Mouse (Mus musculus): ENCODE data around the gene Nol10. TPM values are rescaled to one million over a fixed set of nuclear protein-coding genes. Genes with fewer than 3 reads are reported as not detected.

Nol10 gene
- polyA plus RNA-seq, 1 experiment from 2014 or later: 20.8 TPM

DNA sequence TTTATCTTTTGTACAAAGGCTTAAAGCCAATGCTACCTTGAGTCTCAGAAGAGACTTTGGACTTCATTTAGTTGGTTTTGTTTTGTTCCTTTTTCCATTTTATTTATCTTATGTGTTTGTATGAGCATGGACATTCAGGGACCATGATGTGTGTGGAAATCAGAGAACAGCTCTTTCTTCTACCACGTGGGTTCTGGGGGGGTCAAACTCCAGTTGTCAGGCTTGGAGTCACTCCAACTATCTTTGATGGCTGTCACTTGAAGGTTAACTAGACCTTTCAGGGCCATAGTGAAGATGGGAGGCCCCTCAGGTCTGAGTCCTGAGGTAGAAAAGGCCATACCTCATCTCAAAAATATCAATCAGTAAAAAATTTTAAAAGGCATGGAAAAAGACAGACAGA, 14.8 kb upstream of the Nol10 start:
- Histone ChIP-seq H3K9ac (no peak overlapping the region), H3K4me2 (replicated peaks) (no peak overlapping the region), H3K36me3 (no peaks in the 10 kb centered on the region), H3K27me3 (no peaks in the 10 kb centered on the region), H3K9me3 (replicated peaks) (no peaks in the 10 kb centered on the region), H3K27ac (replicated peaks) (no peak overlapping the region), H3K4me1 (no peaks in the 10 kb centered on the region), H3K4me3 (replicated peaks) (no peak overlapping the region)
- WGBS: 28% methylated on average over 1 of the region's 1 CpGs
- ATAC-seq (ENCODE audit: insufficient number of reproducible peaks, low FRiP score, low TSS enrichment, low read depth): no peak

DNA sequence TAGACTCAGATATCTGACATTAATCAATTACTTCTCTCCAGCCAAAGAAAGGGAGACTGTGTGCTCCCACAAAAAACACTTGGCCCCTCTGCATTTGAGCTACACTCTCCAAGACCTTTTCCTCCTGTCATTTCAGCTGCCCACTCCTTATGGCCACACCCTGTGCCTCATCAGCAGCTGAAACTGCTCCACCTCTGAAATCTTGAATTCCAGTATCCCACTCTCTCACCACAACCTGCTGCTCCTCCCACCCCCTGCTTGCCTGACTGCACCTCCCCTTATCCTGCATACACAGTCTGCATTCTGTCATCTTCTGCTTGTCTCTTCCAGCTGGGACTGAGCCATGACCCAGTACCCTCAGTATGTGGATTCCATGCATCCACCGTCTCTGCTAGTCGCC, 9.9 kb upstream of the Nol10 start:
- Histone ChIP-seq H3K9ac (no peak overlapping the region), H3K27ac (replicated peaks) (no peak overlapping the region), H3K36me3 (no peaks in the 10 kb centered on the region), H3K4me3 (replicated peaks) (no peak overlapping the region), H3K9me3 (replicated peaks) (no peaks in the 10 kb centered on the region), H3K4me1 (no peaks in the 10 kb centered on the region), H3K4me2 (replicated peaks) (no peak overlapping the region), H3K27me3 (no peaks in the 10 kb centered on the region)
- WGBS: 73% methylated on average over 2 of the region's 2 CpGs
- no peak for ATAC-seq (ENCODE audit: insufficient number of reproducible peaks, low FRiP score, low TSS enrichment, low read depth)

DNA sequence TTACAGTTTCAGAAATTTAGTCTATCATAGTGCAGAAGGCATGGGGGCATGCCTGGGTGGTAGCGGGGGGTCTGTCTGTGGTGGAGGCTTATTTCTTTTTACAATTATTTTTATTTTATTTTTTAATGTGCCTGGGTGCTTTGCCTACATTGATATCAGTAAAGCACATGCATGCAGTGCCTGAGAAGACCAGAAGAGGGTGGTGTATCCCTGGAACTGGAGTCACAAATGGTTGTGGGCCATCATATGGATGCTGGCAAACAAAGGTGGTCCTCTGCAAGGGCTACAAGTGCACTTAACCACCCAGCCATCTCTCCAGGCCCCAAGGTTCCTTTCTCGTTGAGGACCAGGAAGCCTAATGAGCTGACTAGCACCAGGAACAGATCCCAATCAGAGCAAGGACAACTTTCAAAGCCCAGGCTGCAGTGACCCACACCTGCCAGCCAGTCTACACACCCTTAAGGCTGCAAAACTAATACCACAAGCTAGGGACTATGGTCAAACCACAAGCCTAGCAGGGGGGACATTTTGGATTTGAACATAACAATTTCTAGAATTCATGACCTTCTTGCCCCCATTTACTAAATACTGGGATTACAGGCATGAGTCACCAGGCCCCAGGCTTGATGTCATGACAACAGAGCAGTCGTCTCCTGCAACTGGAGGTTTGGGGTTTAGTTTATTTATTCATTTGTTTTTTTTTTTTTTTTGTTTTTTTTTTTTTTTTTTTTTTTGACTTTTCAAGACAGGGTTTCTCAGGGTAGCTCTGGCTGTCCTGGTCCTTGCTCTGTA, 8.9 kb upstream of the Nol10 start:
- Histone ChIP-seq H3K36me3 (no peaks in the 10 kb centered on the region), H3K4me2 (replicated peaks) (no peak overlapping the region), H3K27ac (replicated peaks) (no peak overlapping the region), H3K4me1 (no peaks in the 10 kb centered on the region), H3K4me3 (replicated peaks) (no peak overlapping the region), H3K9ac (no peak overlapping the region), H3K27me3 (no peaks in the 10 kb centered on the region), H3K9me3 (replicated peaks) (no peaks in the 10 kb centered on the region)
- no peak for ATAC-seq (ENCODE audit: insufficient number of reproducible peaks, low FRiP score, low TSS enrichment, low read depth)
- WGBS: 57% methylated on average over 3 of the region's 3 CpGs

DNA sequence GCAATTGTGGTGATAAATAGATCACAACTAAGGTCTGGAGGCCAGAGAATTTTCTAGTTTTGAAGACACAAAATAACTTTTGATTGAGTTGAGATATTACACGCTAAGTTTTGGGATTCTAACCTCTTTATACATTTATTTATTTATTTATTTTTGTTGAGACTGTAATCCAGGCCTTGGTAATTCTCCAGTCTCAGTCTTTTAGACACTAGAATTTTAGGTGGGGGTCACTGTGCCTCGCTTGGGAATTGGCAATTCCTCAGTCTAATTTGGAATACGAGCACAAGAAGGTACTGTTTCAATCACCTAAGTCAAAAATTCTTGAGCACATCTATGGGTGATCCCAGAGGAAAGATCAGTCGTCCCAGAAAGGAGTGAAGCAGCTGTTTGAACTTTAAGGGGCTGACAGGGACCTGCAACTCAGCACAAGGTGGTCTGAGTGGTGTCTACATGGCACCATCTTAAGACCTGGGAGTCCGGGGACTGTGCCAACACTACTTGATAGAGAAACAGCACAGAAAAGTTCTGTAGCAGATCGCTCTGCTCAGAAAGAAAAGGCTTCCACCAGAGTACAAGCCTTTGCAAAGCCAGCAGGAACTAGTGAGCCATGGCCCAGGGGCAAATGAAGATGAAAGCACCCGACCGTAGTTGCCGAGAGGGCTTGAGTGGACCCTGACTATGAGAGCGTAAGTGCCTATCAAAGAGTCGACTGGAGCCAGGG, 771 bp upstream of the Nol10 start:
- WGBS: 31% methylated on average over 11 of the region's 11 CpGs
- Histone ChIP-seq H3K36me3 (peaks cover 15% of the 10 kb centered on the region; the same call in 1 of the 2 replicates), H3K9me3 (replicated peaks) (no peaks in the 10 kb centered on the region), H3K4me1 (peaks cover 12% of the 10 kb centered on the region), H3K27ac (replicated peaks) (peak overlapping the region; percentile 55), H3K4me3 (replicated peaks) (peak overlapping the region; percentile 92), H3K9ac (peak overlapping the region; percentile 63), H3K27me3 (no peaks in the 10 kb centered on the region), H3K4me2 (replicated peaks) (peak overlapping the region; percentile 74)
- peak; percentile 2; the same call in 1 of the 2 replicates for ATAC-seq (ENCODE audit: insufficient number of reproducible peaks, low FRiP score, low TSS enrichment, low read depth)

DNA sequence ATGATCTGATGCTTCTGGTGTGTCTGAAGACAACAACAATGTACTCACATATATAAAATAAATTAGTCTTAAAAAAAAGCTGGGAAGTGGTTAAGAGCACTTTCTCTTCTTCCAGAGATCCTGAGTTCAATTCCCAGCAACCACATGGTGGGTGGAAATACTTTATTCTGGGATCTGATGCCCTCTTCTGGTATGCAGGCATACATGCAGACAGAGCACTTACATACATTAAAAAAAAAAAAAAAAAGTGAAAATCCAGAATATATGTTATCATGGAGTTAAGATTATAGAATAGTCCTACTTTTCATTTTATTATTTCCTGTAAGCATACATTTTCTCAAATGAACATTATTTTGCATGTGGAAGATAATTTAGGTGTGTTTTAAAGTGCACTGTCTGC, 1.8 kb downstream of the Nol10 start:
- ATAC-seq (ENCODE audit: insufficient number of reproducible peaks, low FRiP score, low TSS enrichment, low read depth): no peak

DNA sequence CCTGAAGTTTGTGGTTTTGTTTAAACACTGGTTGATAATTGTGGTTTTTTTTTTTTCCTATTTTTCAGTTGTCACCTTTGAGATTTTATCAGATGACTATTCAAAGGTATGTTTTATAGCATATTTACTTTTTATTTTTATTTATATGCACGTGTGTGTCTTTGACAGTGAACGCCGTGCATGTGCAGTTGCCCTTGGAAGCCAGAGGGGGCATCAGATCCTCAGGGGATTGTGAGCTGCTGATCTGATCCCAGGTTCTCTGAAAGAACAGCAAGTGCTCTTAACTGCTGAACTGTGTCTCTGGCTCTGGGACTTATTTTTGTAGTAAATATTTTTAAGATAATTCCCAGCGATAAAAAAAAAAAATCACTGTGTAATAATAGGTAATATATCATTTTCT, 8.6 kb downstream of the Nol10 start:
- Histone ChIP-seq H3K27me3 (no peaks in the 10 kb centered on the region), H3K27ac (replicated peaks) (no peak overlapping the region)
- ATAC-seq (ENCODE audit: insufficient number of reproducible peaks, low FRiP score, low TSS enrichment, low read depth): no peak

More for the DNA sequence above, 1.8 kb downstream of the Nol10 start:
- Histone ChIP-seq H3K4me2 (replicated peaks) (no peak overlapping the region), H3K9me3 (replicated peaks) (no peaks in the 10 kb centered on the region), H3K36me3 (peaks cover 38% of the 10 kb centered on the region), H3K27ac (replicated peaks) (no peak overlapping the region), H3K27me3 (no peaks in the 10 kb centered on the region), H3K4me1 (peaks cover 12% of the 10 kb centered on the region), H3K9ac (no peak overlapping the region), H3K4me3 (replicated peaks) (no peak overlapping the region)

DNA sequence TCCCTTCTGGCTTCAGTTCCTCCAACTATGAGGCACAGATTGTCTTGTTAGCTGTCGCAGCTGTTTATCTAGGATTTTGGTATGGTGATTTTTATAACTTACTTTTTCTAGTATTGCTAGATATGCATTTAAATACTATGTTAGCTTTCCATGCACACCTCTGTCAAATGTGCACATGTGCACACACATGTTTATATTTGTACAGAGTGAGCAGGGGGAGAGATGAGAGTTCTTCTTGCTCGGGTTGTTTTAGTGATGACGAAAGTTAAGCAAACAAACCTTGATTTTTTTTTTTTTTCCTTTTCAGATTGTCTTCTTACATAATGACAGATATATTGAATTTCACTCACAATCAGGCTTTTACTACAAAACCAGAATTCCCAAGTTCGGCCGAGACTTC, 9.5 kb downstream of the Nol10 start:
- H3K36me3 ChIP-seq: peaks cover 77% of the 10 kb centered on the region
- ATAC-seq (ENCODE audit: insufficient number of reproducible peaks, low FRiP score, low TSS enrichment, low read depth): no peak
- H3K9me3 ChIP-seq (replicated peaks): no peaks in the 10 kb centered on the region
- no peak overlapping the region for H3K27ac ChIP-seq (replicated peaks)
- H3K4me3 ChIP-seq (replicated peaks): no peak overlapping the region
- WGBS: 92% methylated on average over 5 of the region's 5 CpGs
- H3K4me2 ChIP-seq (replicated peaks): no peak overlapping the region
- no peaks in the 10 kb centered on the region for H3K4me1 ChIP-seq
- no peak overlapping the region for H3K9ac ChIP-seq
- H3K27me3 ChIP-seq: no peaks in the 10 kb centered on the region

More for the DNA sequence above, 8.6 kb downstream of the Nol10 start:
- Histone ChIP-seq H3K4me3 (replicated peaks) (no peak overlapping the region), H3K9ac (no peak overlapping the region), H3K4me2 (replicated peaks) (no peak overlapping the region), H3K36me3 (peaks cover 73% of the 10 kb centered on the region), H3K9me3 (replicated peaks) (no peaks in the 10 kb centered on the region), H3K4me1 (no peaks in the 10 kb centered on the region)
- 85% methylated on average over 4 of the region's 4 CpGs for WGBS

DNA sequence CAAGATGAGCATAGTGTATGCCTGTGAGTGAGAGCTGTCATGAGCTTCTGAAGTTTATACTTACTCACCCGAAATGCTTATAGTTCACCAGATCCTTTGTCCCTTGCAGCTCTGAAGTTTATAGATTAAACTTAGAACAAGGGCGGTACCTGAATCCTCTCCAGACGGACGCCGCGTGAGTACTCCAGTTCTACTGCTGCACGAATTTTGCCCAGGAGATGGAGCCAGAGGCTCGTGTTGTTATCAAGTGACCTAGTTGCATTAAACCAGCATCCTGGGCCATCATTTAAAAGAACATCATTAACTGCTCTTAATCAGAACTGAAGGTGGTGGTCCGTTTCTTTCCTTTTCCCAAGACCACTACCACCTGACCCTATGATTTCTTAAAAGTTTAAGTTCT, 10.7 kb downstream of the Nol10 start:
- Histone ChIP-seq H3K4me2 (replicated peaks) (no peak overlapping the region), H3K4me1 (no peaks in the 10 kb centered on the region), H3K36me3 (peaks cover 76% of the 10 kb centered on the region), H3K4me3 (replicated peaks) (no peak overlapping the region), H3K27me3 (no peaks in the 10 kb centered on the region), H3K27ac (replicated peaks) (no peak overlapping the region), H3K9ac (no peak overlapping the region), H3K9me3 (replicated peaks) (no peaks in the 10 kb centered on the region)
- WGBS: 85% methylated on average over 9 of the region's 9 CpGs
- no peak for ATAC-seq (ENCODE audit: insufficient number of reproducible peaks, low FRiP score, low TSS enrichment, low read depth)

DNA sequence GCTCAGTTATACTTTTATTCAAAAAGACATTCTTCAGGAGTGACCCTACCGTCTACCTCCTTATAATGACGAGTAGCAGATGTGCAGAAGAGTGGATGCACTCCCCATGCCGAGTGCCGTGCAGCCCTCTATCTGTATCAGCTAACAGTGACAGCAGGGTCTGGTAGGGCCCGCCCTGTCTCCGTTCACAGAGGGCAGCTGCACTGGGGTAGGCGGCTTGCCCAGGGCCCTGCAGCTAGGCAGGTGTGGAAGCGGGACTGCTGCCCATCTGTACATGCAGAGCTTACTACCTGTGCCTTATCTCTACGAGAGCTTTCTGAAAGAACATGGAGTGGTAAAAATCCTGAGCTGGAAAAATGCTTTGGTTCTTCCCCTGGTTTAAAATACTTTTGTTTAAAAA, 11.8 kb downstream of the Nol10 start:
- Histone ChIP-seq H3K27me3 (no peaks in the 10 kb centered on the region), H3K27ac (replicated peaks) (no peak overlapping the region), H3K4me1 (no peaks in the 10 kb centered on the region), H3K9ac (no peak overlapping the region), H3K4me3 (replicated peaks) (no peak overlapping the region), H3K9me3 (replicated peaks) (no peaks in the 10 kb centered on the region), H3K36me3 (peaks cover 74% of the 10 kb centered on the region), H3K4me2 (replicated peaks) (no peak overlapping the region)
- 56% methylated on average over 9 of the region's 9 CpGs for WGBS
- ATAC-seq (ENCODE audit: insufficient number of reproducible peaks, low FRiP score, low TSS enrichment, low read depth): no peak

DNA sequence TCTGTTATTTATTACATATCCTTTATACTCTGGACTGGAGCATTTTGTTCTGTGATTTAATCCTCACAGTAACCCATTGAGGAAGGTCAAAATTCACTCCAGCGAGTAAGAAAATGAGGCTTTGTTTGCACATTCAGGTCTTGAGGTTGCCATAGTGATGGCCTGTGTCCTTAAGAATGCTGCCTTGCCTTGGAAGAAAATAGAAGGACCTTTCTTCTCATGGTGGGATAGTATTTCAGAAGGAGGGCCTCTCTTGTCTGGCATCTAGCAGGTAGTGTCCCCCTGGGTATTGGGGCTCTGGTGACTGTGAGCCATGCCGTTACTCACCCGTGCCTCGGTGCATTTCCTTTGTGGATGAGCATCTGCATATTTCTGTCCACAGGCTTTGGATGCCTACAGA, 12.4 kb downstream of the Nol10 start:
- WGBS: 45% methylated on average over 4 of the region's 4 CpGs
- Histone ChIP-seq H3K4me3 (replicated peaks) (no peak overlapping the region), H3K36me3 (peaks cover 74% of the 10 kb centered on the region), H3K27ac (replicated peaks) (no peak overlapping the region), H3K27me3 (no peaks in the 10 kb centered on the region), H3K4me1 (no peaks in the 10 kb centered on the region), H3K4me2 (replicated peaks) (no peak overlapping the region), H3K9me3 (replicated peaks) (no peaks in the 10 kb centered on the region), H3K9ac (no peak overlapping the region)
- ATAC-seq (ENCODE audit: insufficient number of reproducible peaks, low FRiP score, low TSS enrichment, low read depth): no peak

DNA sequence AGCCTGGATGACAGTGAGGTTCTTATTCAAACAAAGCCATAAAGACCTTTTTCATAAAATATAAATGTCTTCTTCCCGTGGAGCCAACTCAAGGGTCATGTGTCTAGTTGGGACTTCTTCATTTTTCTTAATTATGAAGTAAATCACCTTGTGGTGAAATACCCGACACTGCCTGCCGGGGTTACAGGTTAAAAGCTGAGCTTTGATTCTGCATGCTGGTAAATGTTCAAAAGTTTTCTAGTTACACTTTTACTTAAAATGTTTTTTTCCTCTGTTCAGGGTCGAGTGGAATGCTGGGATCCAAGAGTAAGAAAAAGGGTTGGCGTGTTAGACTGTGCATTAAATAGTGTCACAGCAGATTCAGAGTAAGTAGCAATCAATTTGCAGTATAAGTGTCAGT, 14.1 kb downstream of the Nol10 start:
- Histone ChIP-seq H3K4me1 (no peaks in the 10 kb centered on the region), H3K9ac (no peak overlapping the region), H3K4me2 (replicated peaks) (no peak overlapping the region), H3K27ac (replicated peaks) (no peak overlapping the region), H3K9me3 (replicated peaks) (no peaks in the 10 kb centered on the region), H3K36me3 (peaks cover 66% of the 10 kb centered on the region), H3K4me3 (replicated peaks) (no peak overlapping the region), H3K27me3 (no peaks in the 10 kb centered on the region)
- ATAC-seq (ENCODE audit: insufficient number of reproducible peaks, low FRiP score, low TSS enrichment, low read depth): no peak
- 93% methylated on average over 5 of the region's 5 CpGs for WGBS
